Mouse (Mus musculus) heart, embryonic 16.5 days (tissue): ENCODE measurements at regions not wholly inside any gene's neighbourhood (a gene's known extent, or its start where the extent isn't known, plus 50 kb on each side); places are given as distances from the start of the nearest gene placed in this dataset.

Experiments used
- ATAC-seq: fragments of 200-750 bp; cut with Nextera tagmentation; replicated peaks from 2 replicates; pipeline ENCODE4 v1.8.0; 2017; ENCODE audit warnings: moderate number of reproducible peaks; ENCODE audit not compliant: insufficient read depth, low FRiP score; ENCODE audit errors: extremely low read depth
- H3K27ac ChIP-seq: fragments of 300-500 bp; sonication (generic); 2 replicates; pipeline ENCODE4 v1.5.1; 2014; ENCODE audit warnings: mild to moderate bottlenecking, low read length, control low read depth, moderate library complexity
- H3K27me3 ChIP-seq: fragments of 300-500 bp; sonication (generic); 2 replicates; pipeline ENCODE4 v1.6.1; 2014; ENCODE audit warnings: low read length, mixed read lengths; ENCODE audit not compliant: control insufficient read depth, insufficient read depth
- H3K36me3 ChIP-seq: fragments of 300-500 bp; sonication (generic); 2 replicates; pipeline ENCODE4 v1.6.1; 2014; ENCODE audit not compliant: control insufficient read depth, insufficient read depth
- H3K4me1 ChIP-seq: fragments of 300-500 bp; sonication (generic); 2 replicates; pipeline ENCODE4 v1.6.1; 2014; ENCODE audit warnings: low read length, mixed read lengths; ENCODE audit not compliant: control insufficient read depth, insufficient read depth
- H3K4me2 ChIP-seq: fragments of 300-500 bp; sonication (generic); 2 replicates; pipeline ENCODE4 v1.6.1; 2014; ENCODE audit warnings: low read depth, mild to moderate bottlenecking, control low read depth, low read length
- H3K4me3 ChIP-seq: fragments of 300-500 bp; sonication (generic); 2 replicates; pipeline ENCODE4 v1.5.1; 2014; ENCODE audit warnings: mild to moderate bottlenecking, control low read depth, low read length
- H3K9ac ChIP-seq: fragments of 300-500 bp; sonication (generic); 2 replicates; pipeline ENCODE4 v1.6.1; 2014; ENCODE audit warnings: low read length, control low read depth
- H3K9me3 ChIP-seq: fragments of 300-500 bp; sonication (generic); replicated peaks from 2 replicates; pipeline ENCODE4 v1.6.1; 2016; ENCODE audit warnings: low read length; ENCODE audit not compliant: control insufficient read depth
- WGBS: fragments of 180-500 bp; shearing (Covaris S2); extraction: QIAGEN DNeasy Blood & Tissue Kit; methylation state at CpG from one replicate; pipeline ENCODE4 v1.1.7; 2014; 5-methylcytosine and 5-hydroxymethylcytosine counted together

- no peak overlapping the region for H3K9ac ChIP-seq
- H3K36me3 ChIP-seq, result no peaks in the 10 kb centered on the region
- 75% methylated on average over 5 of the region's 5 CpGs for WGBS
- no peaks in the 10 kb centered on the region for H3K4me1 ChIP-seq
- no peaks in the 10 kb centered on the region for H3K9me3 ChIP-seq
- H3K4me3 ChIP-seq, result no peak overlapping the region
- H3K27me3 ChIP-seq, result no peaks in the 10 kb centered on the region
- H3K27ac ChIP-seq, result no peak overlapping the region
- ATAC-seq, result no peak
- H3K4me2 ChIP-seq, result no peak overlapping the region
Observed at GRCm38 (mm10) chr13:47339411-47339810, 217.0 kb downstream of the Rnf144b start.

- Histone ChIP-seq H3K4me1 (no peaks in the 10 kb centered on the region), H3K4me3 (no peak overlapping the region), H3K27me3 (no peaks in the 10 kb centered on the region), H3K27ac (no peak overlapping the region), H3K9me3 (no peaks in the 10 kb centered on the region), H3K9ac (no peak overlapping the region), H3K4me2 (no peak overlapping the region), H3K36me3 (no peaks in the 10 kb centered on the region)
- ATAC-seq, result no peak
- 97% methylated on average over 1 of the region's 1 CpGs for WGBS
Observed at GRCm38 (mm10) chr13:47342361-47342760, 219.9 kb downstream of the Rnf144b start.

- H3K9ac ChIP-seq, result no peak overlapping the region
- no peaks in the 10 kb centered on the region for H3K36me3 ChIP-seq
- 43% methylated on average over 9 of the region's 9 CpGs for WGBS
- no peaks in the 10 kb centered on the region for H3K27me3 ChIP-seq
- no peaks in the 10 kb centered on the region for H3K4me1 ChIP-seq
- no peaks in the 10 kb centered on the region for H3K9me3 ChIP-seq
- H3K27ac ChIP-seq, result no peak overlapping the region
- no peak overlapping the region for H3K4me3 ChIP-seq
- H3K4me2 ChIP-seq, result no peak overlapping the region
- no peak for ATAC-seq
Observed at GRCm38 (mm10) chr13:47345576-47345975, 223.1 kb downstream of the Rnf144b start.

GRCm38 (mm10) chr13:47347835-47348234, 225.4 kb downstream of the Rnf144b start:
- H3K4me3 ChIP-seq, result no peak overlapping the region
- H3K9me3 ChIP-seq, result no peaks in the 10 kb centered on the region
- H3K4me1 ChIP-seq, result no peaks in the 10 kb centered on the region
- no peak overlapping the region for H3K9ac ChIP-seq
- no peak for ATAC-seq
- no peak overlapping the region for H3K4me2 ChIP-seq
- H3K36me3 ChIP-seq, result no peaks in the 10 kb centered on the region
- 47% methylated on average over 6 of the region's 6 CpGs for WGBS
- no peaks in the 10 kb centered on the region for H3K27me3 ChIP-seq
- H3K27ac ChIP-seq, result no peak overlapping the region

- WGBS, result 31% methylated on average over 17 of the region's 17 CpGs
- H3K27me3 ChIP-seq, result no peaks in the 10 kb centered on the region
- ATAC-seq, result no peak
- H3K27ac ChIP-seq, result no peak overlapping the region
- 0 out of 2 replicates have a peak overlapping the region, but pooled peaks have one; percentile 7 for H3K4me2 ChIP-seq
- no peaks in the 10 kb centered on the region for H3K9me3 ChIP-seq
- no peaks in the 10 kb centered on the region for H3K36me3 ChIP-seq
- no peaks in the 10 kb centered on the region for H3K4me1 ChIP-seq
- H3K9ac ChIP-seq, result no peak overlapping the region
- no peak overlapping the region for H3K4me3 ChIP-seq
Observed at GRCm38 (mm10) chr13:47348517-47349145, 226.2 kb downstream of the Rnf144b start.

- Histone ChIP-seq H3K27me3 (no peaks in the 10 kb centered on the region), H3K36me3 (no peaks in the 10 kb centered on the region), H3K9ac (no peak overlapping the region), H3K4me2 (no peak overlapping the region), H3K27ac (no peak overlapping the region), H3K9me3 (no peaks in the 10 kb centered on the region), H3K4me3 (no peak overlapping the region), H3K4me1 (no peaks in the 10 kb centered on the region)
- WGBS, result 68% methylated on average over 12 of the region's 12 CpGs
- no peak for ATAC-seq
Observed at GRCm38 (mm10) chr13:47354446-47354845, 232.0 kb downstream of the Rnf144b start.

- H3K4me1 ChIP-seq, result no peaks in the 10 kb centered on the region
- H3K27ac ChIP-seq, result no peak overlapping the region
- no peaks in the 10 kb centered on the region for H3K9me3 ChIP-seq
- H3K9ac ChIP-seq, result no peak overlapping the region
- H3K4me2 ChIP-seq, result no peak overlapping the region
- H3K36me3 ChIP-seq, result no peaks in the 10 kb centered on the region
- no peak for ATAC-seq
- H3K27me3 ChIP-seq, result no peaks in the 10 kb centered on the region
- 60% methylated on average over 5 of the region's 5 CpGs for WGBS
- no peak overlapping the region for H3K4me3 ChIP-seq
Observed at GRCm38 (mm10) chr13:47355169-47355568, 232.7 kb downstream of the Rnf144b start.

- H3K4me1 ChIP-seq, result no peaks in the 10 kb centered on the region
- H3K27ac ChIP-seq, result no peak overlapping the region
- H3K27me3 ChIP-seq, result no peaks in the 10 kb centered on the region
- H3K9me3 ChIP-seq, result no peaks in the 10 kb centered on the region
- no peak overlapping the region for H3K9ac ChIP-seq
- no peak overlapping the region for H3K4me3 ChIP-seq
- H3K36me3 ChIP-seq, result no peaks in the 10 kb centered on the region
- 77% methylated on average over 9 of the region's 9 CpGs for WGBS
- no peak for ATAC-seq
- no peak overlapping the region for H3K4me2 ChIP-seq
Observed at GRCm38 (mm10) chr13:47358986-47359385, 236.5 kb downstream of the Rnf144b start.

- no peaks in the 10 kb centered on the region for H3K4me1 ChIP-seq
- no peak overlapping the region for H3K4me2 ChIP-seq
- no peak for ATAC-seq
- WGBS, result 77% methylated on average over 7 of the region's 7 CpGs
- H3K9me3 ChIP-seq, result no peaks in the 10 kb centered on the region
- no peak overlapping the region for H3K27ac ChIP-seq
- H3K27me3 ChIP-seq, result no peaks in the 10 kb centered on the region
- H3K36me3 ChIP-seq, result no peaks in the 10 kb centered on the region
- no peak overlapping the region for H3K9ac ChIP-seq
- H3K4me3 ChIP-seq, result no peak overlapping the region
Observed at GRCm38 (mm10) chr13:47365776-47366175, 243.3 kb downstream of the Rnf144b start.
